Mouse (Mus musculus): ENCODE results near the gene Zfp536. TPM values are rescaled to one million over a fixed set of nuclear protein-coding genes. Genes with fewer than 3 reads are reported as not detected.

Gene Zfp536
- polyA plus RNA-seq, 1 experiment from 2014 or later: 3.2 TPM

DNA sequence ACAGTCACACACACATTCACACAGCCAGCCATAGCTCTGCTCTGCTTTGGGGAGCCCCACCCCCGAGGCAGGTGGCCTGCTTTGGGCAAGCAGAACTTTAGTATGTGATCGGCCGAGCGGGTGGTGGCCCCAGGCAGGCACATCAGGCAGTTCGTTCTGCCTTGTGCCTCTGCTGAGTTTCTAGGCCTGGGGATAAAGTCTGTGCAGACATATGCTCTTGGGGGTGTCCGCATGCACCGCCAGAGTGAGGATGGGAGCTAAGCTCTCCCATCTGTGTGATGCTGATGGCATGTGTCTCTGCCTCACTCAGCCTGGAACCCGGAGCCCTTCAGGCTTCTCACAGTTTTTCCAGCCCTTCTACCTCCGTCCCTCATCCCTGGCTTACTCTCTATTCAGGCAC lies 263.7 kb downstream of the Zfp536 start:
- 67% methylated on average over 9 of the region's 9 CpGs for WGBS
- no peaks in the 10 kb centered on the region for H3K4me1 ChIP-seq (ENCODE audit: insufficient read depth, low read depth, low read length)
- H3K4me3 ChIP-seq (ENCODE audit: low read depth, low read length): no peak overlapping the region
- H3K27me3 ChIP-seq (replicated peaks; ENCODE audit: insufficient read depth, low read length): no peaks in the 10 kb centered on the region
- H3K4me2 ChIP-seq (replicated peaks; ENCODE audit: low read depth, low read length): no peak overlapping the region
- no peaks in the 10 kb centered on the region for H3K9me3 ChIP-seq (ENCODE audit: low read length)
- DNase-seq (ENCODE audit: low spot score): no peak
- no peak for ATAC-seq
- H3K9ac ChIP-seq (replicated peaks; ENCODE audit: low read depth): no peak overlapping the region
- TF ChIP-seq CTCF (IDR thresholded peaks at IDR 0.05) (no peak), EP300 (IDR thresholded peaks at IDR 0.05) (no peak)
- no peak overlapping the region for H3K27ac ChIP-seq (ENCODE audit: low read length)
- no peaks in the 10 kb centered on the region for H3K36me3 ChIP-seq (ENCODE audit: insufficient read depth, low read length)

- Histone ChIP-seq H3K4me1 (ENCODE audit: insufficient read depth, low read depth, low read length) (no peaks in the 10 kb centered on the region), H3K9me3 (ENCODE audit: low read length) (no peaks in the 10 kb centered on the region), H3K4me2 (replicated peaks; ENCODE audit: low read depth, low read length) (no peak overlapping the region), H3K4me3 (ENCODE audit: low read depth, low read length) (no peak overlapping the region), H3K27me3 (replicated peaks; ENCODE audit: insufficient read depth, low read length) (no peaks in the 10 kb centered on the region), H3K9ac (replicated peaks; ENCODE audit: low read depth) (no peak overlapping the region), H3K27ac (ENCODE audit: low read length) (no peak overlapping the region), H3K36me3 (ENCODE audit: insufficient read depth, low read length) (no peaks in the 10 kb centered on the region)
- no peak for TF ChIP-seq CTCF (IDR thresholded peaks at IDR 0.05)
- no peak for TF ChIP-seq EP300 (IDR thresholded peaks at IDR 0.05)
- 55% methylated on average over 7 of the region's 7 CpGs for whole genome bisulfite sequencing
- no peak for ATAC-seq
- DNase-seq (ENCODE audit: low spot score): peak; percentile 23
Measured at GRCm38 (mm10) chr7:37505548-37505947, 267.9 kb downstream of the Zfp536 start.

GRCm38 (mm10) chr7:37505096-37505495 lies 268.3 kb downstream of the Zfp536 start:
- no peak overlapping the region for H3K9ac ChIP-seq (replicated peaks; ENCODE audit: low read depth)
- no peaks in the 10 kb centered on the region for H3K9me3 ChIP-seq (ENCODE audit: low read length)
- no peaks in the 10 kb centered on the region for H3K4me1 ChIP-seq (ENCODE audit: insufficient read depth, low read depth, low read length)
- no peak for TF ChIP-seq EP300 (IDR thresholded peaks at IDR 0.05)
- TF ChIP-seq CTCF (IDR thresholded peaks at IDR 0.05): no peak
- H3K36me3 ChIP-seq (ENCODE audit: insufficient read depth, low read length): no peaks in the 10 kb centered on the region
- H3K27ac ChIP-seq (ENCODE audit: low read length): no peak overlapping the region
- no peaks in the 10 kb centered on the region for H3K27me3 ChIP-seq (replicated peaks; ENCODE audit: insufficient read depth, low read length)
- no peak overlapping the region for H3K4me3 ChIP-seq (ENCODE audit: low read depth, low read length)
- WGBS: 64% methylated on average over 11 of the region's 11 CpGs
- DNase-seq (ENCODE audit: low spot score): no peak
- H3K4me2 ChIP-seq (replicated peaks; ENCODE audit: low read depth, low read length): no peak overlapping the region
- no peak for ATAC-seq

DNA sequence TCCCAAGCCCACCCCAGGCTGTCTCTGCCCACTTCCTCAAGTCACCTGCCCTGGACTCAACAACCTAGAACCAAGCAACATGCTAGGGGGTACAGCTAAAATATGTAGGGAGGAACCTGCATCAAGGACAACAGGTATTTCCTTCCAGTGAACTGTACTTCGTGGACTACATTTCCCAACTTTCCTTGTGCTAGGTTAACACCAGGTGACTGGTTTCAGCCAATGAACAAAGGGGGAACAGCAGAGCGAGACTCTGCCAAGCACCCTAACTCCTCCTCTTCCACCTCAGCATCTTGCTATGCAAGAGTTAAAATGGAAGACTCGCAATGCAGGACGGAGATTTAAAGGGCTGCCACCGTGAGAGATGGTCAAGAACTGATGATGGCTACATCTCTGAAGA lies 274.6 kb downstream of the Zfp536 start:
- Histone ChIP-seq H3K27me3 (replicated peaks; ENCODE audit: insufficient read depth, low read length) (no peaks in the 10 kb centered on the region), H3K4me1 (ENCODE audit: insufficient read depth, low read depth, low read length) (no peaks in the 10 kb centered on the region), H3K9ac (replicated peaks; ENCODE audit: low read depth) (no peak overlapping the region), H3K4me3 (ENCODE audit: low read depth, low read length) (no peak overlapping the region), H3K36me3 (ENCODE audit: insufficient read depth, low read length) (no peaks in the 10 kb centered on the region), H3K4me2 (replicated peaks; ENCODE audit: low read depth, low read length) (no peak overlapping the region), H3K27ac (ENCODE audit: low read length) (no peak overlapping the region), H3K9me3 (ENCODE audit: low read length) (no peaks in the 10 kb centered on the region)
- no peak for DNase-seq (ENCODE audit: low spot score)
- no peak for ATAC-seq
- no peak for TF ChIP-seq CTCF (IDR thresholded peaks at IDR 0.05)
- TF ChIP-seq EP300 (IDR thresholded peaks at IDR 0.05): no peak
- 63% methylated on average over 5 of the region's 5 CpGs for WGBS

GRCm38 (mm10) chr7:37496491-37496890 lies 276.9 kb downstream of the Zfp536 start:
- H3K9ac ChIP-seq (replicated peaks; ENCODE audit: low read depth): no peak overlapping the region
- H3K4me2 ChIP-seq (replicated peaks; ENCODE audit: low read depth, low read length): no peak overlapping the region
- TF ChIP-seq CTCF (IDR thresholded peaks at IDR 0.05): no peak
- TF ChIP-seq EP300 (IDR thresholded peaks at IDR 0.05): no peak
- DNase-seq (ENCODE audit: low spot score) (no peak), ATAC-seq (no peak)
- no peak overlapping the region for H3K27ac ChIP-seq (ENCODE audit: low read length)
- H3K4me3 ChIP-seq (ENCODE audit: low read depth, low read length): no peak overlapping the region
- H3K36me3 ChIP-seq (ENCODE audit: insufficient read depth, low read length): no peaks in the 10 kb centered on the region
- no peaks in the 10 kb centered on the region for H3K27me3 ChIP-seq (replicated peaks; ENCODE audit: insufficient read depth, low read length)
- 33% methylated on average over 9 of the region's 9 CpGs for WGBS
- H3K9me3 ChIP-seq (ENCODE audit: low read length): no peaks in the 10 kb centered on the region
- H3K4me1 ChIP-seq (ENCODE audit: insufficient read depth, low read depth, low read length): no peaks in the 10 kb centered on the region

- DNase-seq (ENCODE audit: low spot score): no peak
- Histone ChIP-seq H3K36me3 (ENCODE audit: insufficient read depth, low read length) (no peaks in the 10 kb centered on the region), H3K27me3 (replicated peaks; ENCODE audit: insufficient read depth, low read length) (no peaks in the 10 kb centered on the region), H3K9ac (replicated peaks; ENCODE audit: low read depth) (no peak overlapping the region), H3K4me2 (replicated peaks; ENCODE audit: low read depth, low read length) (no peak overlapping the region), H3K4me1 (ENCODE audit: insufficient read depth, low read depth, low read length) (no peaks in the 10 kb centered on the region), H3K27ac (ENCODE audit: low read length) (no peak overlapping the region), H3K4me3 (ENCODE audit: low read depth, low read length) (no peak overlapping the region), H3K9me3 (ENCODE audit: low read length) (no peaks in the 10 kb centered on the region)
- no peak for TF ChIP-seq CTCF (IDR thresholded peaks at IDR 0.05)
- no peak for TF ChIP-seq EP300 (IDR thresholded peaks at IDR 0.05)
- no peak for ATAC-seq
- 66% methylated on average over 5 of the region's 5 CpGs for WGBS
Measured at GRCm38 (mm10) chr7:37490312-37490711, 283.1 kb downstream of the Zfp536 start.

DNA sequence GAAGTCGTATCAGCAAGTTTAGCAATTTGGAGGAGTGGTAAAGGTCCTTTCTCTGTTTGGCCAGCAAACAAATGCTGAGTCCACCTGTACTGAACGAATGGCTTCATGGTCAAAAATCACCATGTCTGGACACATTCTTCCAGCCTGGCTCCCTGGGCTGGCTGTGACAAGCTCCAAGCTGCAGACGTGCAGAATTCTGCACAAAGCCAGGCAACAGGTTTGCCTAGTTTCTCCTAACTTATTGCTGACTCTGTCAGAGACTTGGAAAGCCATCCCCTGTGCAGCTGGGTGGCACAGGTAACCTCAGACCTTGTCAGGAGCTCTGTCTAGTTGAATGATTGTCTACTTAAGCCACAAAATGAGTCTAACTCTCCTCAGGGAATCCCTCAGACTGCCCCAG lies 288.5 kb downstream of the Zfp536 start:
- Histone ChIP-seq H3K36me3 (ENCODE audit: insufficient read depth, low read length) (no peaks in the 10 kb centered on the region), H3K27me3 (replicated peaks; ENCODE audit: insufficient read depth, low read length) (no peaks in the 10 kb centered on the region), H3K9ac (replicated peaks; ENCODE audit: low read depth) (no peak overlapping the region), H3K4me3 (ENCODE audit: low read depth, low read length) (no peak overlapping the region), H3K27ac (ENCODE audit: low read length) (no peak overlapping the region), H3K9me3 (ENCODE audit: low read length) (no peaks in the 10 kb centered on the region), H3K4me1 (ENCODE audit: insufficient read depth, low read depth, low read length) (no peaks in the 10 kb centered on the region), H3K4me2 (replicated peaks; ENCODE audit: low read depth, low read length) (no peak overlapping the region)
- DNase-seq (ENCODE audit: low spot score): no peak
- no peak for TF ChIP-seq CTCF (IDR thresholded peaks at IDR 0.05)
- 52% methylated on average over 3 of the region's 3 CpGs for WGBS
- ATAC-seq: no peak

Data from lung, postnatal 0 days (tissue).